Comparison of ENCODE assay signal across 12 mouse cellular contexts in genomic region chr3:146451375-146451774, GRCm38 (mm10). TPM values are rescaled to one million over a fixed set of nuclear protein-coding genes. Genes with fewer than 3 reads are reported as not detected.
DNase-seq lines count a peak whose midpoint lies in the region; ATAC-seq and TF ChIP-seq lines count a peak whose summit lies in the region.
"Had no signal": no experiment of that assay in that cellular context is flagged by ENCODE, and none has a peak within 500 bp of the region (broad histone marks: within the 10 kb centered on the region; RNA-seq: fewer than 3 reads in every experiment).

No protein-coding gene starts in this region.

- no peak overlapping the region for H3K4me3 ChIP-seq in kidney, embryonic 15.5 days (replicated peaks)
- H3K4me3 ChIP-seq in CH12.LX (replicated peaks in 1 of 3; ENCODE audit: low read depth in 2 of 3, low read length in 2 of 3, poor library complexity in 1 of 3) (peak overlapping the region; percentile 49 to 89 (median 64)), G1E (ENCODE audit: low read depth, low read length) (peak overlapping the region; percentile 41; the same call in 1 of the 2 replicates)
- no peak overlapping the region for H3K4me3 ChIP-seq in liver, embryonic 16.5 days (ENCODE audit: low read depth, low read length)

- dilution Hi-C loops in CH12.LX (cut with MboI; ENCODE audit: extremely low pct_ligation_motif_present, extremely low pct_unique_long_range_greater_than_20kb, low sequenced_read_pairs): no loop called here

- TF ChIP-seq RAD21 in CH12.LX (IDR thresholded peaks at IDR 0.05; ENCODE audit: low read depth, low read length): no peak

- H3K27ac ChIP-seq in kidney, embryonic 15.5 days: no peak overlapping the region
- H3K27ac ChIP-seq in CH12.LX (ENCODE audit: insufficient read depth, low read depth): no peak overlapping the region
- no peak overlapping the region for H3K27ac ChIP-seq in liver, embryonic 16.5 days (ENCODE audit: low read length)

- TF ChIP-seq CTCF in CH12.LX (conservative IDR thresholded peaks at IDR 0.05 in 1 of 2, IDR thresholded peaks at IDR 0.05 in 1 of 2; ENCODE audit: low read depth in 2 of 2, low read length in 2 of 2) (no peak), G1E (IDR thresholded peaks at IDR 0.05; ENCODE audit: low read depth, low read length) (no peak)

- no peak for DNase-seq in kidney, postnatal 14 days
- DNase-seq in CH12.LX (ENCODE audit: extremely low read depth) (peak; percentile 90), G1E (ENCODE audit: low spot score) (no peak)
- DNase-seq in urinary bladder, postnatal 14 days (ENCODE audit: low spot score): no peak
- no peak for DNase-seq in layer of hippocampus, postnatal 25 days (ENCODE audit: extremely low spot score in 1 of 2, low spot score in 1 of 2)
- DNase-seq: layer of hippocampus, postnatal 36 days; lung, postnatal 36 days; spleen, adult 18-20 months; thymus, postnatal 4 days had no signal

- no peaks in the 10 kb centered on the region for H3K9me3 ChIP-seq in kidney, embryonic 15.5 days (replicated peaks)
- H3K9me3 ChIP-seq in CH12.LX (replicated peaks; ENCODE audit: low read length) (no peaks in the 10 kb centered on the region), G1E (replicated peaks) (no peaks in the 10 kb centered on the region)
- H3K9me3 ChIP-seq in liver, embryonic 16.5 days (replicated peaks; ENCODE audit: control insufficient read depth, low read length): no peaks in the 10 kb centered on the region
- H3K9me3 ChIP-seq: forebrain, embryonic 10.5 days had no signal

- H3K9ac ChIP-seq in kidney, embryonic 15.5 days: no peak overlapping the region
- H3K9ac ChIP-seq in CH12.LX (ENCODE audit: insufficient read depth, low read depth): peak overlapping the region; percentile 2; the same call in 1 of the 2 replicates
- H3K9ac ChIP-seq in liver, embryonic 16.5 days (ENCODE audit: low read depth, low read length): no peak overlapping the region

- H3K36me3 ChIP-seq in kidney, embryonic 15.5 days: peaks cover 9% of the 10 kb centered on the region
- H3K36me3 ChIP-seq in CH12.LX (replicated peaks in 1 of 2; ENCODE audit: control insufficient read depth in 1 of 2, insufficient read depth in 1 of 2, low read length in 1 of 2) (peaks cover 9 to 30% of the 10 kb centered on the region in 2 experiments), G1E (replicated peaks) (peaks cover 21% of the 10 kb centered on the region)
- H3K36me3 ChIP-seq in liver, embryonic 16.5 days (ENCODE audit: control insufficient read depth, insufficient read depth): no peaks in the 10 kb centered on the region

- in situ Hi-C loops in CH12.LX (cut with MboI; ENCODE audit: low pct_ligation_motif_present, low pct_unique_long_range_greater_than_20kb, low sequenced_read_pairs): no loop called here

- H3K4me1 ChIP-seq in kidney, embryonic 15.5 days: peaks cover 16% of the 10 kb centered on the region
- H3K4me1 ChIP-seq in CH12.LX (ENCODE audit: control insufficient read depth in 1 of 2, insufficient read depth in 2 of 2) (peaks cover 9 to 21% of the 10 kb centered on the region in 2 experiments), G1E (ENCODE audit: insufficient read depth, low read depth, low read length) (peaks cover 21% of the 10 kb centered on the region)
- H3K4me1 ChIP-seq in liver, embryonic 16.5 days (ENCODE audit: control insufficient read depth, low read depth, low read length): peaks cover 16% of the 10 kb centered on the region

- no peaks in the 10 kb centered on the region for H3K27me3 ChIP-seq in kidney, embryonic 15.5 days
- no peaks in the 10 kb centered on the region for H3K27me3 ChIP-seq in CH12.LX (replicated peaks)
- no peaks in the 10 kb centered on the region for H3K27me3 ChIP-seq in G1E (ENCODE audit: insufficient read depth, low read length)
- no peaks in the 10 kb centered on the region for H3K27me3 ChIP-seq in liver, embryonic 16.5 days (ENCODE audit: control insufficient read depth, insufficient read depth, low read depth, low read length)

- peak overlapping the region; percentile 65; the same call in 1 of the 2 replicates for H3K4me2 ChIP-seq in kidney, embryonic 15.5 days
- H3K4me2 ChIP-seq in CH12.LX (ENCODE audit: insufficient read depth, low read depth, poor library complexity, severe bottlenecking): peak overlapping the region; percentile 91; the same call in 1 of the 2 replicates
- peak overlapping the region; percentile 93; the same call in 1 of the 2 replicates for H3K4me2 ChIP-seq in liver, embryonic 16.5 days (ENCODE audit: low read depth, low read length)

- TF ChIP-seq EP300 in CH12.LX (IDR thresholded peaks at IDR 0.05; ENCODE audit: low read length): no peak

- H3K79me2 ChIP-seq in CH12.LX (replicated peaks; ENCODE audit: control insufficient read depth, extremely low read depth, insufficient read depth, poor library complexity, severe bottlenecking): peaks cover 3% of the 10 kb centered on the region; the same call in 1 of the 2 replicates

- no peak for ATAC-seq in kidney, embryonic 15.5 days (replicated peaks; ENCODE audit: low FRiP score)
- ATAC-seq in G1E (ENCODE audit: extremely low read depth, insufficient number of reproducible peaks, low FRiP score, poor library complexity, severe bottlenecking): no peak
- ATAC-seq in liver, embryonic 16.5 days (ENCODE audit: low read depth): no peak

- 90% methylated on average over 5 of the region's 5 CpGs for WGBS in kidney, embryonic 15.5 days
- WGBS in liver, embryonic 16.5 days (ENCODE audit: insufficient replicate concordance): 76% methylated on average over 5 of the region's 5 CpGs

- peak; percentile 73 for TF ChIP-seq POLR2A in CH12.LX (IDR thresholded peaks at IDR 0.05; ENCODE audit: low read depth, low read length)

TF ChIP-seq in CH12.LX, 34 proteins besides CTCF, POLR2A, EP300 and RAD21 (continues in another document):
- TF ChIP-seq MEF2A (IDR thresholded peaks at IDR 0.05; ENCODE audit: borderline replicate concordance, low read depth, low read length): no peak
- TF ChIP-seq NELFE (IDR thresholded peaks at IDR 0.05; ENCODE audit: low read depth, low read length): peak; percentile 62
- peak; percentile 85 for TF ChIP-seq SIN3A (IDR thresholded peaks at IDR 0.05; ENCODE audit: low read length)
- TF ChIP-seq ETS1 (conservative IDR thresholded peaks at IDR 0.05; ENCODE audit: low read depth, low read length): no peak
- TF ChIP-seq GABPA (IDR thresholded peaks at IDR 0.05; ENCODE audit: insufficient replicate concordance, low read depth, low read length): no peak
- 0 out of 2 replicates have a peak, but pooled peaks have one; percentile 35 for TF ChIP-seq KAT2A (IDR thresholded peaks at IDR 0.05; ENCODE audit: insufficient replicate concordance, low read length)
- peak; percentile 78 for TF ChIP-seq HCFC1 (IDR thresholded peaks at IDR 0.05; ENCODE audit: low read depth, low read length)
- TF ChIP-seq TBP (conservative IDR thresholded peaks at IDR 0.05; ENCODE audit: low read depth, low read length): peak; percentile 74
- TF ChIP-seq UBTF (IDR thresholded peaks at IDR 0.05; ENCODE audit: low read depth, low read length): no peak
- peak; percentile 84 for TF ChIP-seq MAX (IDR thresholded peaks at IDR 0.05; ENCODE audit: low read length)
- 0 out of 2 replicates have a peak, but pooled peaks have one; percentile 66 for TF ChIP-seq MYC (IDR thresholded peaks at IDR 0.05; ENCODE audit: low read depth, low read length)
- no peak for TF ChIP-seq PAX5 (IDR thresholded peaks at IDR 0.05; ENCODE audit: low read length)
- no peak for TF ChIP-seq RCOR1 (conservative IDR thresholded peaks at IDR 0.05; ENCODE audit: low read depth, low read length)
- peak; percentile 89 for TF ChIP-seq MXI1 (IDR thresholded peaks at IDR 0.05; ENCODE audit: low read depth, low read length)

RNA-seq across cellular contexts. Expression of gene Ctbs, which starts 1.8 kb away (rescaled TPM):
- polyA plus RNA-seq in kidney, embryonic 15.5 days (2015; fragmentation: Nextera tagmentation; extraction: Ambion mirVana): 12.2 and 12.9 TPM in 2 replicates
- 17.1 and 21.4 TPM in 2 replicates for total RNA-seq in CH12.LX (2012; rRNA removed)
- 48.8 and 56.9 TPM in 2 replicates for total RNA-seq in CH12.LX (2014; rRNA removed)
- 26.5 and 33.5 TPM in 2 replicates for polyA plus RNA-seq in CH12.LX (2012; ENCODE audit: insufficient read length, low read depth)
- 27.6 and 40.9 TPM in 2 replicates for total RNA-seq in G1E (2014; fragmentation: Nextera tagmentation)
- total RNA-seq in G1E (2017): 14.7 and 16.7 TPM in 2 replicates
- polyA plus RNA-seq in G1E (2012): 20.5 and 27.5 TPM in 2 replicates
- 6.2 and 7.2 TPM in 2 replicates for polyA plus RNA-seq in liver, embryonic 16.5 days (2015; fragmentation: Nextera tagmentation; extraction: Ambion mirVana)
- 1 to 10 TPM; 6.5 to 6.9 TPM for total RNA-seq in layer of hippocampus, postnatal 25 days (2021)

RNA-seq across cellular contexts. Expression of gene Ssx2ip, which starts 46.9 kb away (rescaled TPM):
- 23.7 and 24.2 TPM in 2 replicates for polyA plus RNA-seq in kidney, embryonic 15.5 days (2015; fragmentation: Nextera tagmentation; extraction: Ambion mirVana)
- total RNA-seq in CH12.LX (2012; rRNA removed) (29.2 and 32.6 TPM in 2 replicates), CH12.LX (2014; rRNA removed) (31.9 and 39.9 TPM in 2 replicates), G1E (2014; fragmentation: Nextera tagmentation) (64.0 and 74.2 TPM in 2 replicates), G1E (2017) (53.4 and 58.6 TPM in 2 replicates)
- polyA plus RNA-seq in CH12.LX (2012; ENCODE audit: insufficient read length, low read depth) (28.0 and 31.3 TPM in 2 replicates), G1E (2012) (12.8 and 13.7 TPM in 2 replicates)
- polyA plus RNA-seq in liver, embryonic 16.5 days (2015; fragmentation: Nextera tagmentation; extraction: Ambion mirVana): 60.7 and 67.5 TPM in 2 replicates
- 100 to 1,000 TPM; 109 to 127 TPM for total RNA-seq in layer of hippocampus, postnatal 25 days (2021)

RNA-seq across cellular contexts. Expression of gene Spata1, which starts 48.2 kb away (rescaled TPM):
- polyA plus RNA-seq in kidney, embryonic 15.5 days (2015; fragmentation: Nextera tagmentation; extraction: Ambion mirVana): 5.9 and 6.5 TPM in 2 replicates
- total RNA-seq in CH12.LX (2012; rRNA removed) (1.3 and 2.0 TPM in 2 replicates), CH12.LX (2014; rRNA removed) (1.4 and 1.8 TPM in 2 replicates), G1E (2014; fragmentation: Nextera tagmentation) (14.9 and 19.7 TPM in 2 replicates), G1E (2017) (11.6 and 20.4 TPM in 2 replicates)
- polyA plus RNA-seq in CH12.LX (2012; ENCODE audit: insufficient read length, low read depth) (2.6 and 2.9 TPM in 2 replicates), G1E (2012) (1.3 and 1.6 TPM in 2 replicates)
- 1.0 and 1.1 TPM in 2 replicates for polyA plus RNA-seq in liver, embryonic 16.5 days (2015; fragmentation: Nextera tagmentation; extraction: Ambion mirVana)
- 1 to 10 TPM; 2.3 to 4.0 TPM for total RNA-seq in layer of hippocampus, postnatal 25 days (2021)

RNA-seq across cellular contexts. Expression of gene Gng5, which starts 48.2 kb away (rescaled TPM):
- 951 and 1,101 TPM in 2 replicates for polyA plus RNA-seq in kidney, embryonic 15.5 days (2015; fragmentation: Nextera tagmentation; extraction: Ambion mirVana)
- total RNA-seq in CH12.LX (2012; rRNA removed) (397 and 398 TPM in 2 replicates), CH12.LX (2014; rRNA removed) (630 and 677 TPM in 2 replicates), G1E (2014; fragmentation: Nextera tagmentation) (287 and 297 TPM in 2 replicates), G1E (2017) (299 and 354 TPM in 2 replicates)
- polyA plus RNA-seq in CH12.LX (2012; ENCODE audit: insufficient read length, low read depth) (447 and 603 TPM in 2 replicates), G1E (2012) (191 and 352 TPM in 2 replicates)
- 573 and 596 TPM in 2 replicates for polyA plus RNA-seq in liver, embryonic 16.5 days (2015; fragmentation: Nextera tagmentation; extraction: Ambion mirVana)
- 10 to 100 TPM; 45.0 to 46.0 TPM for total RNA-seq in layer of hippocampus, postnatal 25 days (2021)

Comparison
In these comparisons a context has a peak if more than half of its experiments do, and no peak if none do; other contexts are left out.
1. H3K4me3 ChIP-seq: peak in CH12.LX (3 of 3) and G1E (single experiment); none in kidney, embryonic 15.5 days (single experiment) and liver, embryonic 16.5 days (single experiment).
2. Peak in every context shown above with its lines, with median percentiles within 50 percentile points of each other: H3K4me2 ChIP-seq.